Mouse (Mus musculus) thymus, adult 2 months (tissue): Measurements from ENCODE around the gene Cd200. TPM values are rescaled to one million over a fixed set of nuclear protein-coding genes. Genes with fewer than 3 reads are reported as not detected.
"Not testable (repeated sequence)": the region's sequence is repeated elsewhere in the genome, so short reads cannot be mapped to it uniquely, and the experiment has no call there.

Source experiments
- DNase-seq: peaks from one replicate; pipeline ENCODE4 v3.0.0; 2021
- H3K27ac ChIP-seq: fragments of 200-500 bp; 2 replicates; pipeline ENCODE4 v1.5.1; 2012; ENCODE audit warnings: low read length, control low read depth; ENCODE audit not compliant: control insufficient read depth, insufficient read depth
- H3K27me3 ChIP-seq: fragments of 200-500 bp; 2 replicates; pipeline ENCODE4 v1.6.1; 2012; ENCODE audit warnings: mild to moderate bottlenecking, low read length, moderate library complexity, mixed read lengths; ENCODE audit not compliant: control insufficient read depth, insufficient read depth
- H3K36me3 ChIP-seq: fragments of 200-500 bp; 2 replicates; pipeline ENCODE4 v1.6.1; 2012; ENCODE audit warnings: mild to moderate bottlenecking, low read length, moderate library complexity; ENCODE audit not compliant: control insufficient read depth, insufficient read depth
- H3K4me1 ChIP-seq: fragments of 200-500 bp; replicated peaks from 2 replicates; pipeline ENCODE4 v1.6.1; 2012; ENCODE audit warnings: low read length; ENCODE audit not compliant: control insufficient read depth, insufficient read depth
- H3K4me3 ChIP-seq: fragments of 200-500 bp; 2 replicates; pipeline ENCODE4 v1.5.1; 2012; ENCODE audit warnings: mild to moderate bottlenecking, low read length, control low read depth, moderate library complexity; ENCODE audit not compliant: control insufficient read depth, insufficient read depth
- CTCF ChIP-seq: fragments of 200-500 bp; IDR thresholded peaks from 2 replicates; pipeline ENCODE4 v1.5.1; 2012; ENCODE audit warnings: mild to moderate bottlenecking, control low read depth, low read length, moderate library complexity, borderline replicate concordance; ENCODE audit not compliant: control insufficient read depth, poor library complexity, insufficient read depth; ENCODE audit errors: extremely low read depth
- POLR2A ChIP-seq: fragments of 200-500 bp; IDR thresholded peaks from 2 replicates; pipeline ENCODE4 v1.6.1; 2012; ENCODE audit warnings: mild to moderate bottlenecking, low read length, control low read depth, moderate library complexity; ENCODE audit not compliant: control insufficient read depth, poor library complexity, insufficient read depth; ENCODE audit errors: extremely low read depth
- WGBS: fragments of 180-500 bp; shearing (Covaris S2); methylation state at CpG from one replicate; pipeline ENCODE4 v1.1.7; 2018; 5-methylcytosine and 5-hydroxymethylcytosine counted together
- polyA plus RNA-seq: library from polyadenylated mRNA; depleted of rRNA; stranded (reverse); fragments of >200 nt; gene quantifications from 2 replicates; pipeline ENCODE4 v1.2.3, GENCODE M21; 2012

Gene Cd200
- polyA plus RNA-seq, 1 experiment, result 43.7 TPM

DNA sequence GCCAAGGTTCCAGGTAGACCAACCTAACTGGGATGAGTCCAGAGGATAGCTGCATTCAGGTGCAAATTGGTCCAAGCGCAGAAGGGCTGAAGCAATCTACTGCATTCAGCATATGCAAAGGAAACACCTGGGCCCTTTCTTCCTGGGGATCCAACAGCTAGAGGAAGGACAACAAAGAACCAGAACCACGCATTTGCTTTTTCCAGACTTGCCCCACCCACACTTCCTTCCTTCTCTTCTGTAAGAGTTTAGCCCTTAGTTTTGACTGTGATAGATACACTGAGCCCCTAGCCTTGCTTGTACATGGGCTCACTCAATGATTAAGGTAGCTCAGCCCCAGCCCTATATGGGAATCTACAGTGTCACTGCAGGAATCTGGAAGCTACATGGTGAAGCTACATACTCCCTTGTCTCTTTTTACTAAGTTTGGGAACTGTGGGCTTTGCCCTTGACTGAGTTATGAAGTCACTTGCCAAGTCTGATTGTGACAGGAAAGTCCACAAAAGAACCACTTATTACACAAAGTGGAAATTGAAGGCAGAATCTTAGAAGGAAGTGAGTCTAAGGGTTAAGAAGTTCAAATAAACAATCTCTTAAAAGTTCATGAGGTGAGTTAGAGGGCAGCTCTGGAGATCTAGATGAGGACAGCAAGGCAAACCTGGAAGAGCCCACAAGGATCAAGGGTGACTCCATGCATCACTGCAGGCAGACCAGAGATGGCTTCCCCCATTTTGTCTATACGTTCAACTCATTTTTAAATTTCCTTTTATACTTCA is 59.1 kb downstream of the Cd200 start:
- Histone ChIP-seq H3K4me3 (no peak overlapping the region), H3K4me1 (peaks cover 5% of the 10 kb centered on the region; the same call in 1 of the 2 replicates), H3K27ac (no peak overlapping the region; the same call in 1 of the 2 replicates), H3K27me3 (no peaks in the 10 kb centered on the region), H3K36me3 (no peaks in the 10 kb centered on the region)
- 36% methylated on average over 3 of the region's 3 CpGs for WGBS
- DNase-seq, result peak; percentile 45
- no peak for TF ChIP-seq CTCF
- TF ChIP-seq POLR2A, result no peak

DNA sequence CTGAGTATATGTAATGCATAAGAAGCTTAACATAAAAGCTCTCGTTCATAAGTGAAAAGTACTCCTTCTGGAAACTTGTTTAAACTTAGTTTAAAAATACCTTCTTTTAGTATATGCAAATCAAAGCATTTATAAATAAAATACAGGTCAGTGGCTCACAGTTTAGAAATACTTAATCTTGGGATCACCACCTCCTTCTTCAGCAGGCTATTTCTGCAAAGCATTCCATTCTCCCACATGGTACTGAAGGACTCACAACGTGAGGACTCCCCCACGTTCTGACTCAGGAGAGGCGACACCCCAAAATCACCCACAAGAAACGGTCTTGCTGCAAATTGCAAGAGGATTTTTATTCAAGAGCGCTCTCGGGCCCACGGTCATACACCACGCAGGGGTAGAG is 60.6 kb downstream of the Cd200 start:
- H3K4me1 ChIP-seq, H3K27me3 ChIP-seq, DNase-seq, H3K27ac ChIP-seq, H3K4me3 ChIP-seq, H3K36me3 ChIP-seq: not testable (repeated sequence)
- WGBS, result 98% methylated on average over 9 of the region's 9 CpGs

DNA sequence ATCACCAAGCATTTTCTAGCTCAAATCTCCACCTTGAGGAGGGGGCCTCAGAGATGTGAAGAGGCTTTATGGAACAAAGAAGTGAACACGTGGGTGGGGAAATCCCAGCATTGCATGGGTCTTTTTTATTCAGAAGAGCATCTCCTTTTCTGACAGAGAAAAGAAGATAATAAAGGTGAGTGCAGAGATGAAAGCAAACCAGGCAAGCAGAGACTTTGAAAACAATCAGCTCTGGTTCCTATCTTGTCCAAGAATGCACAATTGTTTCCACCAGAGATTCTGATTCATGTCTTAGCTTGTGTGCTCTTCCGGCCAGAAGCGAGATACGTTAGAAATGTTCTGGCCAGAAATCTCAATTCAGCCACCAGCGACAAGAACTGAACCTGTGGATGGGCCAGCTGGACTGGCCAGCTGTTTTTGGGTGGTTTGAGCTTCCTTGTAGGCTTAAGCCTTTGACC is 61.9 kb downstream of the Cd200 start:
- no peak for DNase-seq
- peaks cover 5% of the 10 kb centered on the region; the same call in 1 of the 2 replicates for H3K4me1 ChIP-seq
- no peaks in the 10 kb centered on the region for H3K36me3 ChIP-seq
- TF ChIP-seq CTCF (no peak), POLR2A (no peak)
- WGBS, result 87% methylated on average over 5 of the region's 5 CpGs
- no peak overlapping the region for H3K4me3 ChIP-seq
- H3K27ac ChIP-seq, result no peak overlapping the region
- no peaks in the 10 kb centered on the region for H3K27me3 ChIP-seq

DNA sequence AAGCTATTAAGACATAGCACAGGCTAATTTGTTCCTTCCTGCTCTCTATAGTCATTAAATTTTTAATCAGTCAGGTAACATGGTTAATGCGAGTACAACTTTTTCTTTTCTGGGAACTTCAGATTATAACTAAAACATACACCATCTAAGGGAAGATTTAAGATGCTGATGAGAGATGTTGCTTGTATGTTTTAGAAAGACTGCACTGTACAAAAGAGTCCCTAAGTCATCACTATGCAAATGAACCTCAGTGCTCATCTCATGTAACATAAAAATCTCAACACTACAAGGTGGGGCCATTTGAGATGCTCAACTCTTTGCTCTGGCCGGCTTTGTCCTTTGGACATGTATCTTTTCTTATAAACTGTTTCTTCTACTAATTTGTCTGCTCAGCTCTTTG is 62.5 kb downstream of the Cd200 start:
- Histone ChIP-seq H3K4me1 (peaks cover 5% of the 10 kb centered on the region; the same call in 1 of the 2 replicates), H3K27ac (no peak overlapping the region), H3K36me3 (no peaks in the 10 kb centered on the region), H3K27me3 (no peaks in the 10 kb centered on the region), H3K4me3 (no peak overlapping the region)
- WGBS, result 96% methylated on average over 2 of the region's 2 CpGs
- no peak for DNase-seq
- TF ChIP-seq CTCF, result no peak

DNA sequence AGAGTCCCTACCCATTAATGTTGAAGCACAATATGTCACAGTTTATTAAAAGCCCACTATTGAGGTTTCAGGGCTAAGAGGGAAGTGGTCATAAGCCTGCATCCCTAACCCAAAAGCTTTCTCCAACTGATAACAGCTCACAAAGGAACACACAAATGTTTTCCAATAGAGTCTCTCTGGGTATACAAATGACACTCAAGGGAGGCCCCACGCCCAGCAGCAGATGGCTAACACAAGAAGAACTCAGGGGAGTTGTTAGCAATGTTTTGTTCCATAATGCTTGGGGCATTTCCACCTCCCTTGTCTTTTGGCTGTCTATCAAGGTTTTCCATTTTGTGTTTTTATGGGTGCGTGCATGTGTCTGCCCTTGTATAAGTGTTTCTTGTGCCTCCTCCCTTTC is 64.0 kb downstream of the Cd200 start:
- H3K27me3 ChIP-seq, result no peaks in the 10 kb centered on the region
- DNase-seq, result no peak
- no peak overlapping the region for H3K27ac ChIP-seq
- peaks cover 3% of the 10 kb centered on the region; the same call in 1 of the 2 replicates for H3K4me1 ChIP-seq
- no peak overlapping the region for H3K4me3 ChIP-seq
- no peaks in the 10 kb centered on the region for H3K36me3 ChIP-seq
- WGBS, result 97% methylated on average over 2 of the region's 2 CpGs
- TF ChIP-seq POLR2A (no peak), CTCF (no peak)

DNA sequence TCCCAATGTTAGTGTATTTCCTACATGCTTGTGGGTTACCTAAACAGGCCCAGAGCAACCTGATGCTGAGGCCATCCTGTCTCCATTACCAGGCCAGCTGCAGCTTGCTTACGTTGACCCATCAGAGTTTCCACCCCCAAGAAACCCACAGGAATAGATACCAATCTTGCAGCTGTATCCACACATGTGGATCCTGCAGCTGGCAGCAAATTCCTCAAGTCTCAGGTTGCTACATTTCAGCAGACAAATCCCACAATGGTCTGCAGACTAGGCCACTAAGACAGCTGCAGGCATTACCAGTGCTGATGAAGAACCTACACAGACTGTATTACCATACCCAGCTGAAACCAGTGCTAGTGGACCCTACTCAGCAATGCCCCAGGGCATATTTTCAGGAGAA is 72.4 kb downstream of the Cd200 start:
- no peak for DNase-seq
- H3K27me3 ChIP-seq, result no peaks in the 10 kb centered on the region
- TF ChIP-seq CTCF (no peak), POLR2A (no peak)
- H3K27ac ChIP-seq, result no peak overlapping the region
- H3K4me1 ChIP-seq, result peaks cover 3% of the 10 kb centered on the region
- no peak overlapping the region for H3K4me3 ChIP-seq
- 9% methylated on average over 1 of the region's 1 CpGs for WGBS
- no peaks in the 10 kb centered on the region for H3K36me3 ChIP-seq

DNA sequence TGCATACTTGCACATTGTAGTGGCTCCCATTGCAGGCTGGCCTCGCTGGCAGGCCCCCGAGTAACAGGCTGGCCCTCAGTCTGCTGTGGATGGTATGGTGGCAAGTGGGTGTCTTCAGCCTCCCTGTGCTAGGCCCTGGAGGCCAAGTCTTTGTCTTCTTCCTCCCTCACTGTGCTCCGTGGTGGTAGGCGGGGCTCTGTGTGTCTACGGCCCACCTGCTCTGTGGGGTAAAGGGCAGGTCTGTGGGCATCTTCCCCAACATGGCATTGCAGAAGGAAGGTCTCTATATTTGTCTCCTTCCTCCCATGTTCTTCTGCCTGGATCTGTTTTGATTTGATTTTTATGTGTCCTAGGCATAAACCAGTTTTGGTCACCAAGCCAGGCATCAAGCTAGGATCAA is 74.0 kb downstream of the Cd200 start:
- H3K36me3 ChIP-seq, result no peaks in the 10 kb centered on the region
- H3K4me3 ChIP-seq, result no peak overlapping the region
- no peaks in the 10 kb centered on the region for H3K27me3 ChIP-seq
- no peak overlapping the region for H3K27ac ChIP-seq
- no peak for DNase-seq
- 72% methylated on average over 5 of the region's 5 CpGs for WGBS
- TF ChIP-seq CTCF, result no peak
- no peak for TF ChIP-seq POLR2A
- peaks cover 3% of the 10 kb centered on the region for H3K4me1 ChIP-seq
